Mouse (Mus musculus) heart, adult 2 months (tissue): Measurements from ENCODE around the gene Pde12. TPM values are rescaled to one million over a fixed set of nuclear protein-coding genes. Genes with fewer than 3 reads are reported as not detected.

ENCODE experiments used
- DNase-seq, 2 experiments: peaks; one replicate each; pipeline ENCODE4 v3.0.0; 2021
- H3K27ac ChIP-seq: fragments of 200-600 bp; 2 replicates; pipeline ENCODE4 v1.8.1; 2022
- H3K27me3 ChIP-seq: fragments of 200-500 bp; 2 replicates; pipeline ENCODE4 v1.6.1; 2012; ENCODE audit warnings: mild to moderate bottlenecking, low read length, inconsistent platforms, mixed read lengths; ENCODE audit not compliant: control insufficient read depth, insufficient read depth
- H3K36me3 ChIP-seq: fragments of 200-500 bp; 2 replicates; pipeline ENCODE4 v1.6.1; 2012; ENCODE audit warnings: low read length, inconsistent platforms; ENCODE audit not compliant: control insufficient read depth, insufficient read depth
- H3K4me1 ChIP-seq: fragments of 200-500 bp; 2 replicates; pipeline ENCODE4 v1.6.1; 2011; ENCODE audit warnings: low read length; ENCODE audit not compliant: control insufficient read depth, insufficient read depth
- H3K4me3 ChIP-seq: fragments of 200-600 bp; 2 replicates; pipeline ENCODE4 v1.8.1; 2022
- H3K79me2 ChIP-seq: fragments of 200-500 bp; replicated peaks from 2 replicates; pipeline ENCODE4 v1.6.1; 2012; ENCODE audit warnings: mild to moderate bottlenecking, inconsistent platforms, low read length, moderate library complexity, mixed read lengths; ENCODE audit not compliant: control insufficient read depth, insufficient read depth
- H3K9ac ChIP-seq: fragments of 200-500 bp; 2 replicates; pipeline ENCODE4 v1.6.1; 2012; ENCODE audit warnings: low read depth, mild to moderate bottlenecking, control low read depth, inconsistent platforms, low read length, mixed read lengths
- CTCF ChIP-seq: fragments of 200-600 bp; IDR thresholded peaks from 2 replicates; pipeline ENCODE4 v1.8.1; 2022; ENCODE audit warnings: antibody characterized with exemption, mild to moderate bottlenecking, moderate library complexity
- EP300 ChIP-seq: fragments of 200-500 bp; IDR thresholded peaks from 2 replicates; pipeline ENCODE4 v1.6.1; 2011; ENCODE audit warnings: low read depth, low read length, control low read depth; ENCODE audit not compliant: insufficient read depth
- POLR2A ChIP-seq: fragments of 200-500 bp; IDR thresholded peaks from 2 replicates; pipeline ENCODE4 v1.6.1; 2011; ENCODE audit warnings: mild to moderate bottlenecking, low read depth, low read length, control low read depth; ENCODE audit not compliant: insufficient read depth
- WGBS: fragments of 180-500 bp; shearing (Covaris S2); methylation state at CpG from one replicate; pipeline ENCODE4 v1.1.7; 2018; 5-methylcytosine and 5-hydroxymethylcytosine counted together
- intact Hi-C: fragments of 180-260 bp; cut with DNase I; formaldehyde crosslinking; loops from one replicate; pipeline ENCODE4 v1.15.1; 2025
- microRNA-seq, 2 experiments: library from miRNA; unstranded; fragments of <30 nt; microRNA quantifications; one replicate each; pipeline ENCODE4 v1.2.0; 2021
- polyA plus RNA-seq: library from polyadenylated mRNA; depleted of rRNA; stranded (reverse); fragments of >200 nt; gene quantifications from 2 replicates; pipeline ENCODE4 v1.2.3, GENCODE M21; 2012; rRNA removed
- total RNA-seq, 2 experiments: library from RNA; stranded (reverse); gene quantifications; 2 replicates each; pipeline ENCODE4 v1.2.3; 2021

Gene Pde12
- total and polyA plus RNA-seq, 3 experiments, result 2.1 to 5.6 (median 5.2) TPM

DNA sequence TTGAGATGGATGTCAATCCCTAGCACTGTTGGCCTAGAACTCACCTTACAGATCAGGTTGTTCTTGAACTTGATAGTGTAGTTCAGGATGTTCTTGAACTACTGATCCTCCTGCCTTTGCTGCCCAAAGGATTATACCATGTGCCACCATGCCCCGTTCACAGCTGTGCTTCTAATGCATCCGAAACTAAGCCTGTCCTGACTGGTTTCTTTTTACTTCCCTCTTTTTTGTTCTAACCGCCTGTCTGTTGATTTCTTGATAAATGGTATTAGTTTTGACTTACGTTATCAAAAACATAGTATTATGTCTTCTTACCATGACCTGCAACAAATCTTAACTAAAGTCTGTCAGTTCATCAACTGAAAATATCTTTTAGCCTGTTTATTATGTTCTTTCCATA lies 59.0 kb downstream of the Pde12 start:
- no peak for DNase-seq
- Histone ChIP-seq H3K4me3 (no peak overlapping the region), H3K36me3 (peaks cover 9% of the 10 kb centered on the region), H3K4me1 (no peaks in the 10 kb centered on the region), H3K9ac (no peak overlapping the region), H3K27ac (no peak overlapping the region), H3K79me2 (no peaks in the 10 kb centered on the region), H3K27me3 (no peaks in the 10 kb centered on the region)
- TF ChIP-seq POLR2A (no peak), CTCF (no peak), EP300 (no peak)
- 87% methylated on average over 4 of the region's 4 CpGs for WGBS
- intact Hi-C loops, result loop anchor here (10.0 kb wide), 1 partner anchor 64 kb away; no protein-coding TSS in a partner anchor

Small RNA genes lying within 50 kb of the gene (microRNA-seq; reads per million reads assigned to microRNA genes)
- 0.77 to 2.8 reads per million in 2 experiments for gene Mir7672

Other genes with a start within 250 kb of the Pde12 start
- gene Slmap, start 135.0 kb downstream of the Pde12 start, total RNA-seq, result 100 to 1,000 TPM; 249 to 283 TPM
- gene Slmap, start 135.0 kb downstream of the Pde12 start, polyA plus RNA-seq, result 32.7 and 59.1 TPM in 2 replicates
- gene Dennd6a, start 96.0 kb downstream of the Pde12 start, total RNA-seq, result 10 to 100 TPM; 13.4 to 14.0 TPM
- 6.9 and 11.3 TPM in 2 replicates for gene Dennd6a, start 96.0 kb downstream of the Pde12 start, polyA plus RNA-seq
- 10 to 100 TPM; 73.1 to 73.2 TPM for gene Arf4, start 31.8 kb downstream of the Pde12 start, total RNA-seq
- 55.7 and 62.2 TPM in 2 replicates for gene Arf4, start 31.8 kb downstream of the Pde12 start, polyA plus RNA-seq
- under 1 TPM; 0.03 to 0.05 TPM for gene Dnah12, start 23.4 kb upstream of the Pde12 start, total RNA-seq
- gene Dnah12, start 23.4 kb upstream of the Pde12 start, polyA plus RNA-seq, result 0.03 and 0.18 TPM in 2 replicates
- gene Asb14, start 224.7 kb upstream of the Pde12 start, total RNA-seq, result 10 to 100 TPM; 84.6 to 95.5 TPM
- 87.8 and 148 TPM in 2 replicates for gene Asb14, start 224.7 kb upstream of the Pde12 start, polyA plus RNA-seq